Mouse (Mus musculus) lung, postnatal 0 days (tissue): ENCODE data around the gene Gpc5. TPM values are rescaled to one million over a fixed set of nuclear protein-coding genes. Genes with fewer than 3 reads are reported as not detected.
A peak's percentile ranks its signal among the peaks of the same experiment; 100 is the strongest.

Source experiments
- ATAC-seq: fragments of 200-750 bp; cut with Nextera tagmentation; 2 replicates; pipeline ENCODE4 v1.8.0; 2017; ENCODE audit warnings: moderate library complexity
- DNase-seq: peaks from one replicate; pipeline ENCODE4 v3.0.0-alpha.2; 2016; ENCODE audit warnings: low spot score
- H3K27ac ChIP-seq: fragments of 300-500 bp; sonication (generic); 2 replicates; pipeline ENCODE4 v1.5.1; 2014; ENCODE audit warnings: antibody characterized with exemption, mild to moderate bottlenecking, low read length, mixed read lengths
- H3K27me3 ChIP-seq: fragments of 300-500 bp; sonication (generic); replicated peaks from 2 replicates; pipeline ENCODE4 v1.6.1; 2014; ENCODE audit warnings: low read length, mixed read lengths; ENCODE audit not compliant: insufficient read depth
- H3K36me3 ChIP-seq: fragments of 300-500 bp; sonication (generic); 2 replicates; pipeline ENCODE4 v1.6.1; 2014; ENCODE audit warnings: low read length, mixed read lengths; ENCODE audit not compliant: insufficient read depth
- H3K4me1 ChIP-seq: fragments of 300-500 bp; sonication (generic); 2 replicates; pipeline ENCODE4 v1.6.1; 2014; ENCODE audit warnings: antibody characterized with exemption, low read depth, low read length, mixed read lengths; ENCODE audit not compliant: insufficient read depth
- H3K4me2 ChIP-seq: fragments of 300-500 bp; sonication (generic); replicated peaks from 2 replicates; pipeline ENCODE4 v1.6.1; 2014; ENCODE audit warnings: low read depth, mild to moderate bottlenecking, low read length, moderate library complexity, mixed read lengths
- H3K4me3 ChIP-seq: fragments of 300-500 bp; sonication (generic); 2 replicates; pipeline ENCODE4 v1.5.1; 2014; ENCODE audit warnings: low read depth, low read length
- H3K9ac ChIP-seq: fragments of 300-500 bp; sonication (generic); replicated peaks from 2 replicates; pipeline ENCODE4 v1.6.1; 2014; ENCODE audit warnings: low read depth, mild to moderate bottlenecking
- H3K9me3 ChIP-seq: fragments of 300-500 bp; sonication (generic); 2 replicates; pipeline ENCODE4 v1.6.1; 2016; ENCODE audit warnings: low read length, mixed read lengths
- CTCF ChIP-seq: IDR thresholded peaks from 2 replicates; pipeline ENCODE4 v1.5.1; 2016; ENCODE audit warnings: antibody characterized with exemption, mild to moderate bottlenecking
- EP300 ChIP-seq: IDR thresholded peaks from 2 replicates; pipeline ENCODE4 v1.6.1; 2016; ENCODE audit warnings: antibody characterized with exemption, mild to moderate bottlenecking, control low read depth
- WGBS: fragments of 180-500 bp; shearing (Covaris S2); extraction: QIAGEN DNeasy Blood & Tissue Kit; methylation state at CpG from one replicate; pipeline ENCODE4 v1.1.7; 2014; 5-methylcytosine and 5-hydroxymethylcytosine counted together
- polyA plus RNA-seq: library from polyadenylated mRNA; unstranded; fragments of >200 nt; fragmentation: Nextera tagmentation; extraction: Ambion mirVana; gene quantifications from 2 replicates; pipeline ENCODE4 v1.2.1, GENCODE M21; 2015

The Gpc5 gene
- polyA plus RNA-seq, 1 experiment from 2014 or later = 0.16 TPM

GRCm38 (mm10) chr14:115365320-115365935, 273.4 kb downstream of the Gpc5 start:
- Histone ChIP-seq H3K4me2 (no peak overlapping the region), H3K36me3 (no peaks in the 10 kb centered on the region), H3K27me3 (no peaks in the 10 kb centered on the region), H3K9me3 (no peaks in the 10 kb centered on the region), H3K4me3 (no peak overlapping the region), H3K27ac (no peak overlapping the region), H3K4me1 (no peaks in the 10 kb centered on the region), H3K9ac (no peak overlapping the region)
- DNase-seq (no peak), ATAC-seq (no peak)
- 84% methylated on average over 3 of the region's 3 CpGs for WGBS
- TF ChIP-seq EP300 (no peak), CTCF (no peak)

- DNase-seq = no peak
- H3K9ac ChIP-seq = no peak overlapping the region
- H3K36me3 ChIP-seq = no peaks in the 10 kb centered on the region
- no peaks in the 10 kb centered on the region for H3K4me1 ChIP-seq
- H3K27me3 ChIP-seq = no peaks in the 10 kb centered on the region
- H3K4me2 ChIP-seq = no peak overlapping the region
- no peak overlapping the region for H3K27ac ChIP-seq
- ATAC-seq = no peak
- no peak overlapping the region for H3K4me3 ChIP-seq
- no peak for TF ChIP-seq EP300
- no peak for TF ChIP-seq CTCF
- WGBS = 59% methylated on average over 15 of the region's 15 CpGs
- H3K9me3 ChIP-seq = no peaks in the 10 kb centered on the region
These were observed 277.7 kb downstream of the Gpc5 start for GRCm38 (mm10) chr14:115369611-115370167.

- ATAC-seq (no peak), DNase-seq (peak; percentile 9)
- no peak overlapping the region for H3K9ac ChIP-seq
- H3K4me3 ChIP-seq = no peak overlapping the region
- no peaks in the 10 kb centered on the region for H3K36me3 ChIP-seq
- H3K27ac ChIP-seq = no peak overlapping the region
- H3K4me2 ChIP-seq = no peak overlapping the region
- peak; percentile 54 for TF ChIP-seq CTCF
- TF ChIP-seq EP300 = no peak
- H3K4me1 ChIP-seq = no peaks in the 10 kb centered on the region
- no peaks in the 10 kb centered on the region for H3K9me3 ChIP-seq
- 10% methylated on average over 1 of the region's 1 CpGs for WGBS
- H3K27me3 ChIP-seq = no peaks in the 10 kb centered on the region
These were observed 279.1 kb downstream of the Gpc5 start for GRCm38 (mm10) chr14:115371131-115371530.

- Histone ChIP-seq H3K27me3 (no peaks in the 10 kb centered on the region), H3K4me2 (no peak overlapping the region), H3K9ac (no peak overlapping the region), H3K4me1 (no peaks in the 10 kb centered on the region), H3K9me3 (no peaks in the 10 kb centered on the region), H3K27ac (no peak overlapping the region), H3K4me3 (no peak overlapping the region), H3K36me3 (no peaks in the 10 kb centered on the region)
- WGBS = 49% methylated on average over 3 of the region's 3 CpGs
- DNase-seq (no peak), ATAC-seq (no peak)
- TF ChIP-seq EP300 (no peak), CTCF (no peak)
These were observed 299.8 kb downstream of the Gpc5 start for GRCm38 (mm10) chr14:115391831-115392230.

GRCm38 (mm10) chr14:115392894-115393524, 301.0 kb downstream of the Gpc5 start:
- DNase-seq (peak; percentile 70), ATAC-seq (peak; percentile 17; the same call in 1 of the 2 replicates)
- Histone ChIP-seq H3K36me3 (no peaks in the 10 kb centered on the region), H3K4me3 (no peak overlapping the region), H3K9ac (no peak overlapping the region), H3K9me3 (no peaks in the 10 kb centered on the region), H3K4me1 (no peaks in the 10 kb centered on the region), H3K4me2 (no peak overlapping the region), H3K27ac (no peak overlapping the region), H3K27me3 (no peaks in the 10 kb centered on the region)
- peak; percentile 75 for TF ChIP-seq CTCF
- no peak for TF ChIP-seq EP300
- WGBS = 45% methylated on average over 14 of the region's 14 CpGs

- DNase-seq = no peak
- TF ChIP-seq EP300 (no peak), CTCF (no peak)
- Histone ChIP-seq H3K27me3 (no peaks in the 10 kb centered on the region), H3K4me3 (no peak overlapping the region), H3K36me3 (no peaks in the 10 kb centered on the region), H3K9ac (no peak overlapping the region), H3K9me3 (no peaks in the 10 kb centered on the region), H3K4me1 (no peaks in the 10 kb centered on the region), H3K4me2 (no peak overlapping the region), H3K27ac (no peak overlapping the region)
- ATAC-seq = no peak
- WGBS = 64% methylated on average over 5 of the region's 5 CpGs
These were observed 314.6 kb downstream of the Gpc5 start for GRCm38 (mm10) chr14:115406596-115406995.
